Mouse (Mus musculus) liver, adult (tissue): ENCODE measurements around the gene Col4a3.

Source experiments
- GATA4 ChIP-seq: IDR thresholded peaks from 2 replicates; pipeline ENCODE4 v1.6.1; 2014; ENCODE audit warnings: mild to moderate bottlenecking, low read length; ENCODE audit not compliant: insufficient replicate concordance

Col4a3 gene

DNA sequence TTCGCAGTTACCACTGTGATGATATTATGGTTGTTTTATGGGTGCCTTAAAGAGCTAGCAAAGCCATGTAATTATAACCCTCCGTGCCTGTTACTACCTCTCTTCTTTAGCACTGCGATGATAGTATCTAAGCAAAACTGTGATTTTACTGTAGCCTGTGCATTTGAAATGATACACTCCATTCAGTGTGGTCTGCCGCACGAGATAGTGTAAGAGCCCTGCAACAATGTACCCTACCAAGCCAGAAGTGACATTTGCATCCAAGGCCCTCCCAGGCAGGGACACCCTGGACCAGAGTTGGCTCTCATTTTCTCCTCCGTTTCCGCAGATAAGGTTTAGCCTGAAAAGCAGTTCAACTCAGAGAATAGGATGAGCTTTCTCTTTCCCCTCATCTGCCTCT lies 740 bp upstream of the Col4a3 start:
- TF ChIP-seq GATA4: no peak

DNA sequence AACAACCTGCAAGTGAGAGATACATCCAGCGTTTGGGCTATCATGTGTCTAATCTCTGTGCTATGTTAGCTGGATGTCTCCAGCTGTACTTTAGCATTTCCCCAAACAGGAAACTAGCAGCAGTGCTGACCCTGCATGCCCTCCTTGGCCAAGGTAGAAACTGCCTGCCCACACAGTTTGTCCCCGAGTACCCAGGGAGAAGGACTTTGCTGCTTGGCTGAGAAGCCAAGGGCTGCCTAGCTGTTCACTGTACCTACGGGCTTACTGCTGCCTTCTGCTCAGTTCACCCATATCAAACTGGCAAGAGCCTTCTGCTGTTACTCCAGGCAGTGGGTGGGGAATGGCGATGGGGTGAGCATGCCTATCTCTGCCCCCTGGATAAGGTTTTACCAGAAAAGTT lies 3.5 kb downstream of the Col4a3 start:
- no peak for TF ChIP-seq GATA4

DNA sequence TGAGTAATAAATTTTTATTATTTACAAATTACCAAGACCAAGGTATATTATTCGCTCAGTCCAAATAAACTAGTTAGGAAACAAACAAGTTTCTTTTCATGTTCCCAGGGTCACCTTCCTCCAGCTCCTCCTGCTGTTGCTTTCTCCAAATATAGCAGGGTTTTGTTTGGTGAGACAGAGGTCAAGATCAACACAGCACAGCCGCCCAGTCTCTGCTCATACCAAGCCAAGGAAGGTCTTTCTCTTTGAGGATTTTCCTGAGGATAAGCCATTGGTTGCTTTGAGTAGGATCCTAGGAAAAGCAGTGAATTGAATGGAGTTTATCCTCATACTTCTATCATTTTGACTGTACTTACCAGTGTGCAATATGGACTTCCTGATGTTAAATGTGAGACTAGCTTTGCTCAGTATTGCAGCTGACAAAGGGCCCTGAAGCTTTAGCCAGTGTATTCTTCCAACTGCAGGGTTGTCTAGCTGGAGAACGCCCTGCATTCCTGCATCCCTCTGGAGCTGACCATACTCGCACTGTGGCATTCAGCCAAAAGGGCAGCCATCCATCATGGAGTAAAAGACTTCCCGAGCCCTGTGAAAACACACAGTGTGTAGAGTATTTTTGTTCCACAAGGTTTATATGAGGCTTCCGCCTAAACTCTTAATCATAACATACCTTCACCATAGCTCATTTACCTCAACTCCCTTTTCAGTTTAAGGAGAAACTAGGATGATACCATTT lies 10.3 kb downstream of the Col4a3 start:
- TF ChIP-seq GATA4: no peak

DNA sequence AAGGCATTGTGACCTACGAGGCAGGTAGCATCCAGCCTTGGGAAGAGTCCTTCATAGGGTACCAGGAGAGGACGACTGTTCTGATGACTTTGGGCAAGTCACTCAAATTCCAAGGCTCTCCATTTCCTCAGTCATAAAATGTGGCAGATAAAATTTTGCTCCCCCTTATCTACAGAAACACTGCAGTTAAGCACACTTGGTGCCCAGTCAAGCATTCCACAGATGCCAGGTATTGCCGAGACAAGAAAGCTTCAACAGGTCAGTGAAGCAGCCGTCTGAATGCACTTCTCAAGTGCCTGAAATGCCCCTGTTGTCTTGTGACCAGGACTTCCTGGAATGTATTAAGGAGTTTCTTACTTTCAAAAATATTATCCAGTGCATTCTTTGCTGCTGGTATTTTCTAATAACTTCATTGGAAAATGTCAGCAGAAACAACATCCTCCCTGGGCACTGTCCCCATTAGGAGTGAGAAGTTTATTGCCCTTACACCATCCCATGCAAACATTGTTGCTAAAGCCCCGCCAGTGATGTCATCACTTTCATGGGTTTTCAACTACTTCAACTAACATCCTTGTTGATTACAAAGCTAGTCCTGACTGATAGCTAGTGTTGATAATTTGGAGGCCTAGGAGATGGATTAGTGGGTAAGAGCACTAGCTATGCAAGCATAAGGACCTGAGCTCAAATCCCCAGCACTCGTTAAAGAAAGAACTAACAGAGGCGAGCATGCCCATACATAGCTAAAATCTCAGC lies 16.7 kb downstream of the Col4a3 start:
- no peak for TF ChIP-seq GATA4

DNA sequence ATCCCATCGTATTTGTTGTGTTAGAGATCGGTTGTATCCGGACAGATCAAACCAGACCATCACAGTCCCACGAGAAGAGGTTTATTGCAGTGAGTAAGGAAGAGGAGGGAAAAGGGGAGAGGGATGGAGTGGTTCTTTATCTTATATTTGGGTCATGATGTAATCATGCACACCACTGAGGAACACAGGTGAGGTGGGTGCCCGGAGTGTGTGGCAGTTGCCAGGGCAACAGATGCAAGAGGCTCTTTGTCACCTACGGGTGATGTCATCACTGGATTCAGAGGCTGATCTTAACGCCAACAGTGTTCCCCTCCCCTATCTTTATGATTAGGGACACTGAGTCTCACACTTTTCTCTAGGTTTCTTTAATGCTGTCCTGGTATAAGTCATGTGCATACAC lies 18.6 kb downstream of the Col4a3 start:
- no peak for TF ChIP-seq GATA4

DNA sequence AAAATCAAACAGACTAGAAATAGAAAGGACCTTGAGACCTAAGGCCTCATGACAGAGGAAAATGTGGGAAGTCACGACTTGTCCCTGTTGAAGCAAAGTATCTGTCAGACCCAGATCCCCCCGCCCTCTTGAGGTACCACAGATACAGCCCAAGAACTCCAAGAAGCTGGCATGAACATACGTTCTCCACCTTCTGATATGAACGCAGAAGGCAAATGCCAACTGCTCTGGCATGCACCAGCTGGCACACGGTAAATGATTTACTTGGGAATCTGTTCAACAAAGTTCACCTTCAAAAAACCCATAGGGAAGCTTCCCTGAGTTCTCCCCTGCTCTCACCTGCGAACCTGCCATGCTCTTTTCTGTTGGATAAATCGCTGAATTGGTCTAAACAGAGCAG lies 19.1 kb downstream of the Col4a3 start:
- no peak for TF ChIP-seq GATA4

DNA sequence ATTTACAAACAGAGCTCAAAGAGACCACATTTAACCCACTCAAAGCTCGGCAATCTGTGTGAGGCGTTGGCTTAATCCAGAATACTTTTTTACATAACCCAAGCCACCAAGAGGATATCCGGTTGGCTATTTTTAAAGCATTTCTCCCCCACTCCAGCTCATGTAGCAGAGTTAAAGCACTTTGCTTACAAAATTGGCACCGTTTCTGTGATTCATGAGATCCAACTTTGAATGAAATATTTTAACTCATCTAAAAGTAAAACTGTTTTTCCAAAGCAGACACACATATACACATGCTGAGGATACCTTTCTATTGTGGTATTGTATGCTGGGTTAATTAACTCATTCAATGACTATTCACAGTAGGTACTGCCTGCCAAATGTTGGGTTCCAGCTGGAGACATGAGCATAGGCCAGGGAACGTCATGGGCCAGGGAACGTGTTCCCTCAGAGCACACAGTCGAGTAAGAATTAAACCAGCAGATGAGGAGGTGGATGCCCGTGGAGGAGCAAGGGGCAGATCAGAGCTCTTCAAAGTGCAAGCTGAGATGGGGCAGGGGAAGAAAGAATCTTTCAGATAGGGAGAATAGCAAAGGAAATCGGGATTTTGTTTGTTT lies 22.0 kb downstream of the Col4a3 start:
- TF ChIP-seq GATA4: no peak

DNA sequence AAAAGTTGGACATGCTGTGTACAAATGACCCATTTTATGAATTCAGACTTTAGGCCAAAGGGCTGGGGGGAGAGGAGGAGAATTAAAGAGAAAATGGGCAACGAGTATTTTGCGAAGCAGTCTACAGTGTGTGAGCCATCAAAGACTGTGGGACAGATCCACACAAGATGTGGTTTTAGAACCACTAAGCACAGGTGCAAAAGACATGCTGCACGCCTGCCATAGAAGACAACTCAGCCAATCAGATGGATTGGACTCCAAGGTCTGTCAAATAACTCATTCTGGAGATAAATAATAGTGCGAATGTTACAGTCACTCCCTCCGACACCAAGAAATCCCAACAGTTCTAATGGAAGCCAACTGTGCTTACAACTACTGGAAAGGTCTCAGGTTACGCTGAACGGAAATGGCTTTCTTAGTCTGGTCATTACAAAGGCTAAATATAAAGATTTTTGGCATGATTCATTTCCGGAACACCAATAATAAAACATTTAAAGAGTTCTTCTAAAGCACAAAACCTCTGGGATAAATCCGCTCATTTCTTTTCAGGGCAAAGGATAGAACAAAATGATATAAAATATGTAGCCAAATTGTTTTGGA lies 25.4 kb downstream of the Col4a3 start:
- TF ChIP-seq GATA4: no peak

DNA sequence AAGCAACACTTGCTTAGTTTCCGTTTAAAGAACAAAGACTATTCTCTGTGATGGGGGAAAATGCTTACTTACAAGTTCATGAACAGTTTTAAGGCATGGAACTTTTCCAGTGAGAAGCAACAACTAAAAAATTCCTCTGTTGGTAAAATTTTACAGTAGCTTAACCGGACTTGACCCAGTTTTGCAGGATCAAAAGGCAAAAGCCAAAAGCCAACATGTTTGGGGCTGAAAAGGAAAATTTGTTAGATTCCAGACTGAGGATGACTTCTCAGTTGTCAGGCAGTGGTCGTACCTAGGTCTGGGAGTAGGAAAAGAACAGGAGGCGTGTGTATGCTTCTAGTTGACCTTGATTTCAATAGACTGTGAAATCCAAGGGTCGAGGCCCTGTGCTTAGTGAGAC lies 31.3 kb downstream of the Col4a3 start:
- no peak for TF ChIP-seq GATA4

DNA sequence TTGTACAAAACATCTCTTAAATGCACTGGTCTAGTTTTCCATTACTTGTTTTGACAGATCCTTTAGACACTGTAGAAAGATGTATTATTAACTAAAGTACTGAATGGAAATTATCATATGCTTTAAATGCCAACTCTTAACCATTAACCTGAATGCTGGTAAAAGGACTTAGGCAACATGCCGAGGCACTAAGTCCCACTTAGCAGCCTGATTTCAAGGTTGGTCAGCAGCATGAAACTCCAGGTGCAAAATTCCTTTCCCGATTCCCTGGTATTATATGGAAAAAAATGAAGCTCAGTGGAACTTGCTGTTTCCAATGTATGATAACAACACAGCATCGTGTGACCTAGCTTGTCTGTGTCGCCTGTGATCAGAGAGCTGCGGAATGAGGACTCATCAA lies 31.9 kb downstream of the Col4a3 start:
- no peak for TF ChIP-seq GATA4

DNA sequence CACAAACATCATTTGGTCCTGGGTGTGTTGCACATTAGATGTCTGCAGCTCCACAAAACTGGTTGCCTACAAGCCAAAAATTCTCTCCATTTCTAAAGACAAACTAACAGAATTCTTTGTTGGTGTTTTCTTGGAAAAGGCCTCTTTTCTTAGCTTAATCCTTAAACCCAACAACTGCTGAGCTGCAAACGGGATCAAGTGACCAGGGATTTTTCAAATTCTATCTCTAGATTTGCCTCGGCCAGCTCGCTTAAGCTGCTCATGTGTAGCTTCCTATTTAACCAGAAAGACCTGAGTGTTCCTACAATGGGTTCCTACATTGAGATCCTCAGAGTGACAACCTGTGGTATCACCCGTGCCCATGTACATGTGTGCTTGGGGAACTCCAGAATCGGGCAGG lies 33.3 kb downstream of the Col4a3 start:
- TF ChIP-seq GATA4: no peak

DNA sequence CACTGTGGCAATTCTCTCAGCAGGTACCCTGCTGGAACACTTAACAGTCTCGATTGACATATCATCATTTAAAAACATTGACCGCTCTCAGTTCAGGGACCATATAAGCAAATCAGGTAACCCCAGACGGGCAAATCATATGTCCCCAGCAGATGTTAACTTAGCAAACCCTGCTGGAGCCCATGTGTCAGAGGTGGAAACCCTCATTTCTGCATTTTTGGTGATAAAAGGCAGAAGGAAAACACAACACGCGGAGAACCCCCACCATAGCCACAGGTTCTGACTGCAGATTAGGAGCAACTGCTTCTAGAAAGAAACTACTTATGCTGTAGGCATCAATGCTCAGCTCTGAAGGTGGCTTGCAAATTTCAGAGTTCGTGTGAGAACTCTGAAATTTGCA lies 38.2 kb downstream of the Col4a3 start:
- no peak for TF ChIP-seq GATA4

DNA sequence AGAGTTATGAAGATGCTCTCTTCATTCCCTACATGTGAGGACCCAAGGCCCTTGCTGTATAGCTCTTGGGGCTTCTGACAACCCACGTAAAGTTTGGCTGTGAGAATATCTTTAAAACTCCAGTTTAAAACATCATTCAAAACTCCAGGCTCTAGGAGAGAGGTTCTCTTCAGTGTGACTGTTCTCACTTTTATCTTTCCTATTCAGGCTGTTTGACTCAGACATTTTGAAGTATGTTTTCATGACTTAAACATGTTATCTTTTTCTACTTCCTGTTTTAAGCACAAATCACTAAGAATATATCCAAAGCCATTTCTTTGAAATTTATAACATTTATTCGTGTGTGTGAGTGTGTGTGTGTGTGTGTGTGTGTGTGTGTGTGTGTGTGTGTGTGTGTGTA lies 38.8 kb downstream of the Col4a3 start:
- TF ChIP-seq GATA4: no peak

DNA sequence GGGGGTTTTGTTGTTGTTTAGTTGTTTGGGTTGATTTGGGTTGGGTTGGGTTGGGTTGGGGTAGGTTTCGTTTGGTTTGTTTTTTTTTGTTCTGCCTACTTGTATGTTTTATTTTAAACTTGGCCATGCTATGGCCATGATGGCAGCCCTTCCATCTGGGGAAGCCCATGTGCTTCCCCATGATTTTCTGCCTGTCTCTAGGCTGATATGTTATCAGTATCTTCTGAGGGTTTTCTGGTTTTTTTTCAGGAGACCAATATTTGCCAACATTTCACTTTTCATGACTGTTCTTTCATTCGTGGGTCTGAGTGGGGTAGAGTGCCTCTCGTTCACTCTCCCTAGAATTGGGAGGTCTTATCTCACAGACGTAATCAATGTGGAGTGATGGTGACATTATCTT lies 40.9 kb downstream of the Col4a3 start:
- TF ChIP-seq GATA4: no peak

DNA sequence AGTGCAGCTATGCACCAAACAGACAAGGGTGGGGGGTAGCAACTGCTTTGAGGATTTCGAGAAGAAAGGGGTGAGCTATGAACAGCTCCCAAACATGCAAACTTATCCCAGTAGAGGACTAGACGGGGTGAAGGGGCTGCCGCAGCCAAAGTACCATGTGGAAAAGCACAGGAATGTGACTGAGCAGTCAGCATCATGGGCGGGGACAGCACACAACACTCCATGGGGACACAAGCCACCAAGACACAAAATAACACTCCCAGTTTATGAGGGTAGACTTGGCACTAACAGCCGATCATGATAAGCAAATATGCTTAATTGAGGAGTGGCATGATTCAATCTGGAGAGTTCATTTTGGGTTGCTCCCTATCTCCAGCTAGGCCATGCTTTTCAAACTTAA lies 42.8 kb downstream of the Col4a3 start:
- TF ChIP-seq GATA4: no peak

DNA sequence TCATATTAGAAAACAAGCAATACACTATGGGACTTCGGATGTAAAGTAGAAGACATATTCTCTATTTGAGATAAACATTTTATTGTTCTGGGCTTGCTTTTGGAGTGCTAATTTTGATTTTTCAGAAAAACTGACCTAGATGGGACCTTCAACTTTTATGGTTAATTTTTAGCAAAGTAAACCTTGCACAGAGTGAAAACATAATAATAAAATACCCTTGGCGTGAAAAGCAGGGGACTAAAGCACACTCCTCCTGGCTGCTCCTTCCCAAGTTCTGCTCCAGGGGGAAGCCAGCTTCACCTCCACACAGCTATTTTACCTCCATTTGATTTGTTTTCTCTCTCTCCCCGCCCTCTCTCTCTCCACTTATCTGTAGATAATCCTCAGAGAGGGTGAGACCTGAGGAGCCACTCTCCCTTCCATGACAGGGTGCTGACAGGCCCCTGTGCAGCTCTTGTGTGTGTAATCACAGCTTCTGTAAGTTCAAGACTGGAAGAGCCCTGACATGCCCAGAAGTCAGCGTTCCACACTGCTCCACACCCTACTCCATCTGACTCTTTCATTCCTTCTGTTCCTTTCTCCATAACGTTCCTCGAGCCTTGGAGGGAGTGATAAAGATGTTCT lies 44.6 kb downstream of the Col4a3 start:
- TF ChIP-seq GATA4: no peak
